Comparison of ENCODE assay signal across 8 mouse cellular contexts in the genomic region with DNA sequence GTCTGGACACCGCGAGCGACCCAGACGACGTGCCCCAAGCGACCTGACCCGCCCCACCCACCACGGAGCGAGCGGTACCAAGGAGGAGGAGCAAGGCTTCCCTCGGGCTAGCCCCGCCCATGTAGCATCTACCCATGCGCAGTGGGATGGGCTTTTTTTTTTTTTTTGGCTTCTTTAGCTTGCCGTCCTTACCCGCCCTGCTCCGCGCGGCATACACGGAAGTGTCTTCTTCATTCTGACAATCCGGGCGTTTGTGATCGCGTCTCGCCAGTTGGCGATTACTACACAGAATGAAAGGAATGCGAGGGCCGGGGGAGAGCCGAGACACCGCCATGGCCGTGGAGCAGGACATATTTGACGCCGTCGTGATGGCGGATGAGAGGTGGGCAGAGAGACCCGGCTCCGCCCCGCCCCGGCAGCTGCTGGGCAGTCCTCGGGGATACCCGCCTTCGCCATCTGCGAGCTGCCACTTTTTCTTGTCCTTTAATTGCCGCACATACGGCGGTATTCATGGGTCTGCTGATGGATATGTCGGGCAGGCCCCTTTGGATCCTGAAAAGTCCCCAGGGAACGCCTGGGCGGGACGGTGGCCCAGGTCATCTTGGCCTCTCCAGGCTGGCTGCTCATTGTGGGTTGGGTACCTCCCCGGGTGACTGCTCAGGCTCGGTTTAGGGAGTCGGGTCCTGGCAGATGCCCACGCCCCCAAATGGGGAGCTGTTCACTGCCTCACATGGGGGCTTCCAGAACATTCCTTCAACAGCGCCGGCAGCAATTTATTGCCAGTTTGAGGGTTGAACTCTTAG. TPM values are rescaled to one million over a fixed set of nuclear protein-coding genes. Genes with fewer than 3 reads are reported as not detected.
DNase-seq lines count a peak whose midpoint lies in the region; ATAC-seq and TF ChIP-seq lines count a peak whose summit lies in the region.

TSS of gene LTO1 (plus strand) at position 153 of the 803 bp plus-strand sequence.

- peak within 1 kb of the TSS; percentile 75 for H3K9ac ChIP-seq in forebrain, embryonic 12.5 days
- peak within 1 kb of the TSS; percentile 83 for H3K9ac ChIP-seq in heart, postnatal 0 days (replicated peaks; ENCODE audit: low read depth, low read length)

- H3K4me1 ChIP-seq in forebrain, embryonic 12.5 days: peaks cover 14% of the 10 kb centered on the region
- peaks cover 5% of the 10 kb centered on the region for H3K4me1 ChIP-seq in heart, postnatal 0 days (ENCODE audit: control insufficient read depth, insufficient read depth)
- H3K4me1 ChIP-seq in lung, adult 2 months (ENCODE audit: control insufficient read depth, insufficient read depth, low read length): 0 out of 2 replicates have a peak, but pooled peaks cover 3% of the 10 kb centered on the region

- DNase-seq in ES-CJ7 (ENCODE audit: low read depth, low spot score): peak; percentile 95
- DNase-seq in c-Kit-positive CD71-positive TER-119-positive erythroid progenitor cells, embryonic 14.5 days (ENCODE audit: low spot score): peak; percentile 91
- DNase-seq in heart, postnatal 0 days (ENCODE audit: low spot score): peak; percentile 90
- DNase-seq in large intestine, adult 2 months (ENCODE audit: low read depth, low spot score): peak; percentile 83
- DNase-seq in lung, adult 2 months: peak; percentile 88
- peak; percentile 80 to 86 for DNase-seq in thymus, adult 18-20 months

- peak within 1 kb of the TSS; percentile 90 for H3K27ac ChIP-seq in forebrain, embryonic 12.5 days
- peak within 1 kb of the TSS; percentile 76 for H3K27ac ChIP-seq in heart, postnatal 0 days (ENCODE audit: low read depth)

- H3K36me3 ChIP-seq in forebrain, embryonic 12.5 days (replicated peaks): peaks cover 34% of the 10 kb centered on the region
- peaks cover 27% of the 10 kb centered on the region for H3K36me3 ChIP-seq in heart, postnatal 0 days (replicated peaks; ENCODE audit: control insufficient read depth, insufficient read depth, low read length)

- no peaks in the 10 kb centered on the region for H3K9me3 ChIP-seq in forebrain, embryonic 12.5 days
- no peaks in the 10 kb centered on the region for H3K9me3 ChIP-seq in heart, postnatal 0 days (replicated peaks; ENCODE audit: control insufficient read depth, low read length)

- TF ChIP-seq EP300 in heart, postnatal 0 days (IDR thresholded peaks at IDR 0.05; ENCODE audit: low read depth): no peak

- WGBS in forebrain, embryonic 12.5 days: 1% methylated on average over 55 of the region's 55 CpGs
- WGBS in heart, postnatal 0 days: under 1% methylated on average over 55 of the region's 55 CpGs
- whole genome bisulfite sequencing in large intestine, adult 2 months: under 1% methylated on average over 55 of the region's 55 CpGs
- 1% methylated on average over 55 of the region's 55 CpGs for WGBS in lung, adult 2 months

- H3K27me3 ChIP-seq in forebrain, embryonic 12.5 days: no peaks in the 10 kb centered on the region
- H3K27me3 ChIP-seq in heart, postnatal 0 days (ENCODE audit: control insufficient read depth, insufficient read depth, low read length): no peaks in the 10 kb centered on the region

- peak; percentile 93 for ATAC-seq in forebrain, embryonic 12.5 days (ENCODE audit: low FRiP score)
- peak; percentile 95 for ATAC-seq in heart, postnatal 0 days (ENCODE audit: insufficient read depth, low read depth)
- ATAC-seq in neutrophil, adult 5-6 weeks (ENCODE audit: extremely low read depth, insufficient number of reproducible peaks, low FRiP score, poor library complexity, severe bottlenecking): peak; percentile 84

- no peak for TF ChIP-seq CTCF in heart, postnatal 0 days (IDR thresholded peaks at IDR 0.05; ENCODE audit: low read depth)
- TF ChIP-seq CTCF in lung, adult 2 months (IDR thresholded peaks at IDR 0.05; ENCODE audit: insufficient read depth, low read length): no peak

- TF ChIP-seq POLR2A in lung, adult 2 months (IDR thresholded peaks at IDR 0.05; ENCODE audit: borderline replicate concordance, extremely low read depth, low read depth, low read length): peak; percentile 80; the same call in 1 of the 2 replicates

- H3K4me3 ChIP-seq in forebrain, embryonic 12.5 days (replicated peaks): peak within 1 kb of the TSS; percentile 81
- peak within 1 kb of the TSS; percentile 83 for H3K4me3 ChIP-seq in heart, postnatal 0 days (ENCODE audit: low read depth, low read length)
- H3K4me3 ChIP-seq in lung, adult 2 months (replicated peaks; ENCODE audit: extremely low read depth, low read depth, low read length): peak within 1 kb of the TSS; percentile 98

- peak within 1 kb of the TSS; percentile 70 for H3K4me2 ChIP-seq in forebrain, embryonic 12.5 days
- H3K4me2 ChIP-seq in heart, postnatal 0 days (ENCODE audit: low read depth, low read length): peak within 1 kb of the TSS; percentile 77

RNA-seq across cellular contexts. Expression of gene LTO1, which starts in this region (rescaled TPM):
- polyA plus RNA-seq in forebrain, embryonic 12.5 days (2016; fragmentation: Nextera tagmentation; extraction: Ambion mirVana): 32.6 and 34.0 TPM in 2 replicates
- total RNA-seq in heart, postnatal 0 days (2014; rRNA removed; ENCODE audit: low replicate concordance): 5.5 and 15.5 TPM in 2 replicates
- 13.6 and 17.6 TPM in 2 replicates for polyA plus RNA-seq in heart, postnatal 0 days (2015; fragmentation: Nextera tagmentation; extraction: Ambion mirVana)
- 20.9 and 24.0 TPM in 2 replicates for polyA plus RNA-seq in large intestine, adult 2 months (2012; rRNA removed)
- 13.5 and 17.7 TPM in 2 replicates for polyA plus RNA-seq in lung, adult 2 months (2012; rRNA removed)
- total RNA-seq in neutrophil, adult 5-6 weeks (2017): 45.0 and 49.2 TPM in 2 replicates

Comparison
In these comparisons a context has a peak if more than half of its experiments do, and no peak if none do; other contexts are left out.
1. Peak in every context shown above with its lines: DNase-seq, ATAC-seq, H3K4me3 ChIP-seq and H3K27ac ChIP-seq.